Mouse (Mus musculus) mammary gland, adult 2 months (tissue): ENCODE measurements around the gene Zkscan8. TPM values are rescaled to one million over a fixed set of nuclear protein-coding genes. Genes with fewer than 3 reads are reported as not detected.

Experiments
- polyA plus RNA-seq: library from polyadenylated mRNA; depleted of rRNA; stranded (reverse); fragments of >200 nt; gene quantifications from 2 replicates; pipeline ENCODE4 v1.2.3, GENCODE M21; 2012; ENCODE audit warnings: low replicate concordance; rRNA removed

Gene Zkscan8
- polyA plus RNA-seq, result 2.2 and 7.0 TPM in 2 replicates

GRCm38 (mm10) chr13:21530781-21531201 is at the start of gene Zkscan8:
Zkscan8 (minus strand) TSS chr13:21531120.

GRCm38 (mm10) chr13:21559793-21560192 is 28.9 kb upstream of the Zkscan8 start, which contains the start of gene Olfr1535:
Olfr1535 (minus strand) TSS chr13:21559893.

GRCm38 (mm10) chr13:21542708-21543107 is 11.8 kb upstream of the Zkscan8 start, which contains the start of gene Olfr1366:
Olfr1366 (minus strand) TSS chr13:21542808.

GRCm38 (mm10) chr13:21501182-21501581 is 29.7 kb downstream of the Zkscan8 start, which contains the start of gene Gm11273:
Gm11273 (minus strand) TSS chr13:21501418.

GRCm38 (mm10) chr13:21495080-21495479 is 35.8 kb downstream of the Zkscan8 start, which contains the start of gene AK157302:
AK157302 (plus strand) TSS chr13:21495223.

GRCm38 (mm10) chr13:21478759-21479670 is 51.9 kb downstream of the Zkscan8 start, which contains the start of the genes Zkscan4 and Gm10065:
Zkscan4 (plus strand) TSS chr13:21478907.
Gm10065 (minus strand) TSS chr13:21479441.

GRCm38 (mm10) chr13:21468061-21469019 is 62.6 kb downstream of the Zkscan8 start, which contains the start of gene Nkapl:
Nkapl (minus strand) TSS chr13:21468509.

Other genes with a start within 250 kb of the Zkscan8 start
- not detected in 2 replicates for gene Gpx5, start 238.4 kb downstream of the Zkscan8 start, polyA plus RNA-seq
- gene Gpx6, start 219.0 kb downstream of the Zkscan8 start, polyA plus RNA-seq, result not detected in 2 replicates
- gene Olfr1367, start 184.2 kb downstream of the Zkscan8 start, polyA plus RNA-seq, result not detected in 2 replicates
- 0.57 and 1.9 TPM in 2 replicates for gene Zscan12, start 168.3 kb downstream of the Zkscan8 start, polyA plus RNA-seq
- gene Zkscan3, start 128.4 kb downstream of the Zkscan8 start, polyA plus RNA-seq, result 20.3 and 33.3 TPM in 2 replicates
- gene Pgbd1, start 90.1 kb downstream of the Zkscan8 start, polyA plus RNA-seq, result 0.13 and 0.37 TPM in 2 replicates
- 8.0 and 24.0 TPM in 2 replicates for gene Zscan26, start 77.4 kb downstream of the Zkscan8 start, polyA plus RNA-seq
- 0.78 and 0.93 TPM in 2 replicates for gene Nkapl, start 62.6 kb downstream of the Zkscan8 start, polyA plus RNA-seq
- 0.83 and 0.84 TPM in 2 replicates for gene Zkscan4, start 52.2 kb downstream of the Zkscan8 start, polyA plus RNA-seq
- gene Gm10065, start 51.7 kb downstream of the Zkscan8 start, polyA plus RNA-seq, result not detected in 2 replicates
- gene AK157302, start 35.9 kb downstream of the Zkscan8 start, polyA plus RNA-seq, result 0.10 and 0.29 TPM in 2 replicates
- gene Gm11273, start 29.7 kb downstream of the Zkscan8 start, polyA plus RNA-seq, result 7.7 and 27.9 TPM in 2 replicates
- not detected in 2 replicates for gene Olfr1366, start 11.7 kb upstream of the Zkscan8 start, polyA plus RNA-seq
- not detected in 2 replicates for gene Olfr1535, start 28.8 kb upstream of the Zkscan8 start, polyA plus RNA-seq
- gene Olfr1364, start 50.6 kb upstream of the Zkscan8 start, polyA plus RNA-seq, result not detected in 2 replicates
- 0.03 and 0.04 TPM in 2 replicates for gene Olfr1362, start 82.9 kb upstream of the Zkscan8 start, polyA plus RNA-seq
- 0.03 TPM in 1 of 2 replicates, not detected in the other for gene Olfr11, start 111.4 kb upstream of the Zkscan8 start, polyA plus RNA-seq
- gene Olfr1361, start 132.3 kb upstream of the Zkscan8 start, polyA plus RNA-seq, result not detected in 2 replicates
- gene Olfr1360, start 146.3 kb upstream of the Zkscan8 start, polyA plus RNA-seq, result not detected in 2 replicates
- gene Olfr1359, start 167.0 kb upstream of the Zkscan8 start, polyA plus RNA-seq, result not detected in 2 replicates
- gene Hist1h2bl, start 185.0 kb upstream of the Zkscan8 start, polyA plus RNA-seq, result 1.7 and 11.3 TPM in 2 replicates
- 2.7 and 18.5 TPM in 2 replicates for gene Hist1h2ai, start 185.3 kb upstream of the Zkscan8 start, polyA plus RNA-seq
- 6.1 and 31.9 TPM in 2 replicates for gene Hist1h3h, start 186.5 kb upstream of the Zkscan8 start, polyA plus RNA-seq
- gene Hist1h2bm, start 190.9 kb upstream of the Zkscan8 start, polyA plus RNA-seq, result 1.3 and 2.3 TPM in 2 replicates
- 1.0 and 2.4 TPM in 2 replicates for gene Hist1h4j, start 203.9 kb upstream of the Zkscan8 start, polyA plus RNA-seq
- gene Hist1h4k, start 219.4 kb upstream of the Zkscan8 start, polyA plus RNA-seq, result 2.8 and 15.5 TPM in 2 replicates
- gene Hist1h2ak, start 222.7 kb upstream of the Zkscan8 start, polyA plus RNA-seq, result 3.4 and 19.7 TPM in 2 replicates
- 2.6 and 14.3 TPM in 2 replicates for gene Hist1h2bn, start 223.0 kb upstream of the Zkscan8 start, polyA plus RNA-seq
- gene Hist1h1b, start 249.5 kb upstream of the Zkscan8 start, polyA plus RNA-seq, result 0.23 and 0.54 TPM in 2 replicates